Mouse (Mus musculus) MEL (cell line): Measurements from ENCODE around the gene Pard3. TPM values are rescaled to one million over a fixed set of nuclear protein-coding genes. Genes with fewer than 3 reads are reported as not detected.

Experiments used
- DNase-seq: peaks from one replicate; pipeline ENCODE4 v3.0.0; 2011; ENCODE audit warnings: low read depth, low spot score
- H3K27ac ChIP-seq: 2 replicates; pipeline ENCODE4 v1.5.1; 2012; ENCODE audit warnings: low read depth, mild to moderate bottlenecking, control low read depth, low read length, moderate library complexity; ENCODE audit not compliant: control insufficient read depth
- H3K27me3 ChIP-seq, 2 experiments: fragments of 150-350 bp in 1 of 2; sonication (generic) in 1 of 2; 2 replicates each; pipeline ENCODE4 v1.6.1; 2012; ENCODE audit warnings: low read length in 2 of 2, mild to moderate bottlenecking in 2 of 2, improper control_type of control experiment in 1 of 2, moderate library complexity in 1 of 2; ENCODE audit not compliant: insufficient read depth in 2 of 2, control insufficient read depth in 1 of 2
- H3K36me3 ChIP-seq, 2 experiments: 2 replicates each; pipeline ENCODE4 v1.6.1; 2012 to 2014; ENCODE audit warnings: low read length in 2 of 2, improper control_type of control experiment in 1 of 2, inconsistent platforms in 1 of 2, mild to moderate bottlenecking in 1 of 2; ENCODE audit not compliant: insufficient read depth in 2 of 2, control insufficient read depth in 1 of 2
- H3K4me1 ChIP-seq, 2 experiments: fragments of 150-350 bp in 1 of 2; sonication (generic) in 1 of 2; 2 replicates each; pipeline ENCODE4 v1.6.1; 2012; ENCODE audit warnings: low read length in 2 of 2, improper control_type of control experiment in 1 of 2, mild to moderate bottlenecking in 1 of 2; ENCODE audit not compliant: insufficient read depth in 2 of 2, control insufficient read depth in 1 of 2
- H3K4me3 ChIP-seq, 2 experiments: fragments of 150-350 bp in 1 of 2; sonication (generic) in 1 of 2; 2 replicates each; pipeline ENCODE4 v1.5.1; 2012; ENCODE audit warnings: low read depth in 2 of 2, low read length in 2 of 2, mild to moderate bottlenecking in 2 of 2, moderate library complexity in 2 of 2, control low read depth in 1 of 2, improper control_type of control experiment in 1 of 2; ENCODE audit not compliant: control insufficient read depth in 1 of 2, insufficient read depth in 1 of 2
- H3K79me2 ChIP-seq: 2 replicates; pipeline ENCODE4 v1.6.1; 2012; ENCODE audit warnings: mild to moderate bottlenecking, low read length, moderate library complexity; ENCODE audit not compliant: control insufficient read depth, poor library complexity, insufficient read depth
- H3K9ac ChIP-seq: 2 replicates; pipeline ENCODE4 v1.6.1; 2012; ENCODE audit warnings: low read depth, mild to moderate bottlenecking, control low read depth, low read length, moderate library complexity; ENCODE audit not compliant: control insufficient read depth, poor library complexity, severe bottlenecking
- H3K9me3 ChIP-seq: fragments of 150-350 bp; sonication (generic); replicated peaks from 2 replicates; pipeline ENCODE4 v1.6.1; 2012; ENCODE audit warnings: mild to moderate bottlenecking, low read length, improper control_type of control experiment, moderate library complexity; ENCODE audit not compliant: insufficient read depth
- CHD2 ChIP-seq: IDR thresholded peaks from 2 replicates; pipeline ENCODE4 v1.6.1; 2011; ENCODE audit warnings: low read length, improper control_type of control experiment
- EP300 ChIP-seq, 2 experiments: IDR thresholded peaks; 2 replicates each; pipeline ENCODE4 v1.6.1; 2011; ENCODE audit warnings: improper control_type of control experiment in 2 of 2, low read length in 2 of 2, low read depth in 1 of 2, mild to moderate bottlenecking in 1 of 2
- GATA1 ChIP-seq: IDR thresholded peaks from 2 replicates; pipeline ENCODE4 v1.6.1; 2011; ENCODE audit warnings: low read depth, low read length, improper control_type of control experiment
- HCFC1 ChIP-seq: IDR thresholded peaks from 2 replicates; pipeline ENCODE4 v1.6.1; 2012; ENCODE audit warnings: low read depth, mild to moderate bottlenecking, inconsistent platforms, low read length, improper control_type of control experiment, moderate library complexity
- KAT2A ChIP-seq: conservative IDR thresholded peaks from 2 replicates; pipeline ENCODE4 v1.6.1; 2012; ENCODE audit warnings: low read depth, low read length, improper control_type of control experiment, inconsistent platforms
- MAFK ChIP-seq: IDR thresholded peaks from 2 replicates; pipeline ENCODE4 v1.6.1; 2011; ENCODE audit warnings: low read depth, mild to moderate bottlenecking, low read length, improper control_type of control experiment, borderline replicate concordance
- MAX ChIP-seq: IDR thresholded peaks from 2 replicates; pipeline ENCODE4 v1.6.1; 2011; ENCODE audit warnings: low read length, improper control_type of control experiment
- MAZ ChIP-seq: IDR thresholded peaks from 2 replicates; pipeline ENCODE4 v1.6.1; 2012; ENCODE audit warnings: low read depth, mild to moderate bottlenecking, inconsistent platforms, low read length, improper control_type of control experiment
- MXI1 ChIP-seq: IDR thresholded peaks from 2 replicates; pipeline ENCODE4 v1.6.1; 2011; ENCODE audit warnings: mild to moderate bottlenecking, low read depth, low read length, improper control_type of control experiment
- MYC ChIP-seq: IDR thresholded peaks from 2 replicates; pipeline ENCODE4 v1.6.1; 2011; ENCODE audit warnings: low read depth, mild to moderate bottlenecking, low read length, improper control_type of control experiment, moderate library complexity
- NRF1 ChIP-seq: IDR thresholded peaks from 2 replicates; pipeline ENCODE4 v1.6.1; 2014; ENCODE audit warnings: low read depth, mild to moderate bottlenecking, inconsistent platforms, low read length, improper control_type of control experiment, moderate library complexity; ENCODE audit not compliant: poor library complexity, insufficient read depth, severe bottlenecking
- POLR2A ChIP-seq, 2 experiments: IDR thresholded peaks; 2 replicates each; pipeline ENCODE4 v1.6.1; 2011 to 2012; ENCODE audit warnings: low read length in 2 of 2, mild to moderate bottlenecking in 2 of 2, control low read depth in 1 of 2, improper control_type of control experiment in 1 of 2, low read depth in 1 of 2, moderate library complexity in 1 of 2; ENCODE audit not compliant: control insufficient read depth in 1 of 2, insufficient read depth in 1 of 2, poor library complexity in 1 of 2
- RAD21 ChIP-seq: IDR thresholded peaks from 2 replicates; pipeline ENCODE4 v1.6.1; 2011; ENCODE audit warnings: mild to moderate bottlenecking, low read depth, low read length, improper control_type of control experiment
- RCOR1 ChIP-seq: IDR thresholded peaks from 2 replicates; pipeline ENCODE4 v1.6.1; 2012; ENCODE audit warnings: low read depth, mild to moderate bottlenecking, inconsistent platforms, low read length, improper control_type of control experiment
- SMC3 ChIP-seq: IDR thresholded peaks from 2 replicates; pipeline ENCODE4 v1.6.1; 2011; ENCODE audit warnings: low read depth, low read length, improper control_type of control experiment
- TAL1 ChIP-seq: IDR thresholded peaks from 2 replicates; pipeline ENCODE4 v1.6.1; 2012; ENCODE audit warnings: mild to moderate bottlenecking, inconsistent platforms, low read length, moderate library complexity, mixed read lengths
- TCF12 ChIP-seq: IDR thresholded peaks from 2 replicates; pipeline ENCODE4 v1.6.1; 2014; ENCODE audit warnings: low read depth, mild to moderate bottlenecking, inconsistent platforms, low read length, improper control_type of control experiment, moderate library complexity
- USF1 ChIP-seq: IDR thresholded peaks from 2 replicates; pipeline ENCODE4 v1.6.1; 2014; ENCODE audit warnings: low read depth, mild to moderate bottlenecking, inconsistent platforms, low read length, improper control_type of control experiment, moderate library complexity
- ZC3H11A ChIP-seq: IDR thresholded peaks from 2 replicates; pipeline ENCODE4 v1.6.1; 2012; ENCODE audit warnings: low read depth, mild to moderate bottlenecking, inconsistent platforms, low read length, improper control_type of control experiment
- ZKSCAN1 ChIP-seq: IDR thresholded peaks from 2 replicates; pipeline ENCODE4 v1.6.1; 2012; ENCODE audit warnings: low read depth, mild to moderate bottlenecking, inconsistent platforms, low read length, improper control_type of control experiment, moderate library complexity
- polyA plus RNA-seq, 2 experiments: library from polyadenylated mRNA; stranded (reverse) in 1 of 2; unstranded in 1 of 2; fragments of >175 nt in 1 of 2; fragments of >200 nt in 1 of 2; gene quantifications; 2 replicates each; pipeline versions ENCODE4 v1.2.1 to v1.2.4; 2012; ENCODE audit warnings: low replicate concordance in 2 of 2, low read depth in 1 of 2; ENCODE audit not compliant: insufficient read length in 2 of 2, insufficient read depth in 1 of 2, missing spikeins in 1 of 2
- total RNA-seq: library from RNA; depleted of rRNA; stranded (reverse); fragments of 300-350 nt; gene quantifications from 2 replicates; pipeline ENCODE4 v1.2.3, GENCODE M21; 2012

Gene Pard3
- total and polyA plus RNA-seq, 3 experiments: not detected

DNA sequence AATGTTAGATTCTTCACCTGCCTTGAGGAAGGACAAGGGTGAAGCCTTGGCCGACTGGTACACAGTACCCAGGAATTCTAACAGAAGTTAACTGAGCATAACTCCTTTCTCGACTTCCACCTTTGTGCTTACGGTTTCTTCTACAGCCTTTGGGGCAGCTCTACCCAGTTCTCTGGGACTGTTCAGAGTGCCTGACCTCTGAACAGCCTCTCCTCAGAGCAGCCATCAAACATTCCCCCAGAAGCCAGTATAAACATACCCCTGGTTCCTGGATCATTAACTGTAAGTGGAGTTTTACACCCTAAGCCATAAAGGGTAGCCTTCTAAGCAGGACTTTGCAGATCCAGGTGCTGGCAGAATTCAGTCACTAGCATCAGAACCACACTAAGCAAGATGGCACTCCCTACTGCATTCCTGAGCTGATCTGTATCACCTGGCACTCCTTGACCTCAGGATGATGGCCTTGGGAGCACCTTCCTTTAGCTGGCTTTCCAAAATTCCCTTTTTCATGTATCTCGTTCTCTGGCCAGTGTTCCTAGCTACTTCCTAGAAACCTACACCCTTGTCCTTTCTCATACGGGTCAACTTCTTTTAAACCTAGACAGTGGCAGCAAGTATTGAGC lies 374.0 kb downstream of the Pard3 start:
- TF ChIP-seq GATA1: no peak
- TF ChIP-seq CHD2: no peak
- no peak for TF ChIP-seq POLR2A (IDR thresholded peaks at IDR 0.05; ENCODE audit: control insufficient read depth in 1 of 2, insufficient read depth in 1 of 2, low read depth in 1 of 2, low read length in 2 of 2, poor library complexity in 1 of 2)
- no peak for TF ChIP-seq ZC3H11A
- no peak for TF ChIP-seq TCF12
- TF ChIP-seq MAX: no peak
- TF ChIP-seq, all 39 proteins: peak for 0
- Histone ChIP-seq H3K79me2 (no peaks in the 10 kb centered on the region), H3K27me3 (no peaks in the 10 kb centered on the region), H3K9ac (no peak overlapping the region), H3K4me3 (no peak overlapping the region), H3K4me1 (no peaks in the 10 kb centered on the region), H3K36me3 (no peaks in the 10 kb centered on the region), H3K9me3 (no peaks in the 10 kb centered on the region), H3K27ac (no peak overlapping the region)
- DNase-seq: no peak

DNA sequence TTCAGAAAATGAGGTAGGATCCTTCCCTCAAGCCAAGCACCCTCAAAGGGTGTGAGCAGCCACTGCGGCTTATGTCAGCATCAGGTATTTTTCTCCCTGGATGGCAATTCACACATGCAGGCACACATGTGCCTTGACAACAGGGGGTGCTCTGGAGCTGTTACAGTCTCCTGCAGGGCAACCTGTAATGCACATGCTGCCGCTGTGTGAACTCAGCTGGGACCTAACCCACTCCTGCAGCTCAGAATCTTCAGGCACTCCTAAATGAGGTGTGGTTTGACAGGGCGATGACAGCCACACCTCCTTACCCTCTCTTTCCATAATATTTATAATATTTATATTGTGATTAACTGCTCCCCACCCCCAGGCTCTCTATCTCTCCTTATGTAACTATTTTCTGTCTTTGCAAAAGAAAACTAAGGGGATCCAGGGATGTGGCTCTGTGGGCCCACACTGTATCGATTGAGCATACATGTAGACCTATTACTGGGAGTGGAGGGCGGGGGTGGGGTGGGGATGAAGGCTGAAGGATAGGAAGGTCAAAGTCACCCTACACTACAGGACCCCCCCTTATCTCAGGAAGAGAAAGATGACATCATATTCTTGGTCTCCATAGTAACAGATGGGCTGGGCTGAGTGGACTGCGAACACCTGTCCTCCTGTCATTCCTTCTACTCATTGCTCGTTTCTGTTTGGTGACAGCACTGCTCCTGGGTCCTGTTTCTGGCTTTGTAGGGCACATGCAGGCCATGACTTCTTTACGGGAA lies 375.1 kb downstream of the Pard3 start:
- Histone ChIP-seq H3K9me3 (no peaks in the 10 kb centered on the region), H3K4me1 (no peaks in the 10 kb centered on the region)

More for the DNA sequence above, 375.1 kb downstream of the Pard3 start:
- no peaks in the 10 kb centered on the region for H3K79me2 ChIP-seq
- no peaks in the 10 kb centered on the region for H3K36me3 ChIP-seq
- no peaks in the 10 kb centered on the region; a peak in 1 of 4 replicates for H3K27me3 ChIP-seq
- no peak overlapping the region for H3K4me3 ChIP-seq
- H3K27ac ChIP-seq: no peak overlapping the region
- no peak overlapping the region for H3K9ac ChIP-seq
- TF ChIP-seq RCOR1 (no peak), HCFC1 (no peak), EP300 (IDR thresholded peaks at IDR 0.05; ENCODE audit: low read depth in 1 of 2, low read length in 2 of 2) (no peak), ZKSCAN1 (no peak), MAZ (no peak), MAFK (no peak), RAD21 (no peak), GATA1 (no peak), MYC (no peak), USF1 (no peak), MXI1 (no peak), SMC3 (no peak), NRF1 (no peak), POLR2A (IDR thresholded peaks at IDR 0.05; ENCODE audit: control insufficient read depth in 1 of 2, insufficient read depth in 1 of 2, low read depth in 1 of 2, low read length in 2 of 2, poor library complexity in 1 of 2) (no peak), KAT2A (no peak), TAL1 (no peak)
- DNase-seq: no peak
